Mouse (Mus musculus): ENCODE data around the gene Rnh1.

Rnh1 gene

DNA sequence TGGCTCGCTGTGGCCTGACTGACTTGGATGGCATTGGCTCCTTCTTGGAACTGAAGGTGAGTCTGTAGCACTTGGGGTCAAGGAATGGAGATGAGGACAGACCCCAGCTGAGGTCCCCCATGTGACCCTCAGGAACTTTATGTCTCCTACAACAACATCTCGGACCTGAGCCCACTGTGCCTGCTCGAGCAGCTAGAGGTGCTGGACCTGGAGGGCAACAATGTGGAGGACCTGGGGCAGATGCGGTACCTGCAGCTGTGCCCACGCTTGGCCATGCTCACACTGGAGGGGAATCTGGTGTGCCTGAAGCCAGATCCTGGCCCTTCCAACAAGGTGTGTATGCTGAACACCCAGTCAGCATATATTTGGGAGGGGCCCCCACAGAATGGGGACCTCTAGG, 32.8 kb upstream of the Rnh1 start:
- no peak for DNase-seq (ENCODE audit: low spot score in 2 of 2)

GRCm38 (mm10) chr7:141204546-141204945, 31.9 kb upstream of the Rnh1 start:
- DNase-seq (ENCODE audit: low spot score in 2 of 2), result no peak

DNA sequence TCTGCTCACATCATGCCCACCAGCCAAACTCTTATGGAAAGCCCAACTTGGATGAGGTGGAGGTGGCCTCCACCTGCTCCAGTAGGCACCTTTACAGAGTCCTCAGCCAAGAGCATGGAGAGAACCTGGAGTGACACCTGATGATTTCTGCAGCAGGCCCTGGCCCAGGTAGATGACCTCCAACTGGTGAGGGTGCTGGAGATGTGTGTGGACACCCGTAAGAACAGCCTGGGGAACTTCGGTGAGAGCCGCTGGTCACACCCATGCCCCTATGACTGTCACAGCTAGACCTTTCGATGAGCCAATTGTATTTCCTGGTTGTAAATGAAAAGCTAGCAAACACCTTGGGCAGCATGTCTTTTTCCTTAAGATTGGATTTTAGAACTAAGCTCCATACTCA, 25.5 kb upstream of the Rnh1 start:
- no peak for DNase-seq (ENCODE audit: low spot score in 2 of 2)

DNA sequence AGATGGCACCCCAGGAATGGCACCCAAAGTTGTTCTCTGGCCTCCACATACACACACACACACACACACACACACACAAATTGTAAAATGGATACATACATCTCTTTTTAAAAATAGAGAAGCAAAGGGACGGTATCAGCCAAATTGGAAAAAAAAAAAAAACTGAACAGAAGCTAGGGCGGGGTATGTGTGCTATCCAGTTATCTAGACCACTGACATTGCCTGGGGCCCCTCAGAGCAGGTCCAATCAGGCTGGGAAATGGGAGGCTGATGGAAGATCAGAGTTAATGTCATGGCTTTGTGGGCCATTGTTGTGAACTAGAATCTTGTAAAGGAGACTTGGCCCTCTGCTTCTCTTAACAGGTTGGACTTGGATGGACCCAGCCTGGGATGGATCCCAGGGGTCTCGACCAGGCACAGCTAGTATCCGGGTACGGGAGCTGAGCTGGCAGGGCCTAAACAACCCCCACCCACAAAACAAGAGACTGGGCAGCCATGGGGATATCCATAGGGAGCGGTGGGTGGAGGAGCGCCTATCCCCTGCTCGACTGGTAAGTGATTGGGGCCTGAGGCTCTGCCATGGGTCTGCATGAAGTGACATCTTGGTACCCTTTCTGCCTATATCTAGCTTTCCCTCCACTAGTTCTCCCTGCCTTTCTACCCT, 24.1 kb upstream of the Rnh1 start:
- no peak for DNase-seq (ENCODE audit: low spot score in 2 of 2)

GRCm38 (mm10) chr7:141195754-141196153, 23.1 kb upstream of the Rnh1 start:
- DNase-seq (ENCODE audit: low spot score in 2 of 2), result no peak

GRCm38 (mm10) chr7:141194830-141195229, 22.2 kb upstream of the Rnh1 start:
- DNase-seq (ENCODE audit: low spot score in 2 of 2), result peak; percentile 83 to 84

- no peak for DNase-seq (ENCODE audit: low spot score in 2 of 2)
Observed at GRCm38 (mm10) chr7:141194409-141194808, 21.8 kb upstream of the Rnh1 start.

- peak; percentile 92 to 98 for DNase-seq (ENCODE audit: low spot score in 2 of 2)
Observed at GRCm38 (mm10) chr7:141193948-141194347, 21.3 kb upstream of the Rnh1 start, which contains the start of the genes Hras and Lrrc56. Gene Hras (minus strand): TSS chr7:141194005. Gene Lrrc56 (plus strand): TSS chr7:141194157.

DNA sequence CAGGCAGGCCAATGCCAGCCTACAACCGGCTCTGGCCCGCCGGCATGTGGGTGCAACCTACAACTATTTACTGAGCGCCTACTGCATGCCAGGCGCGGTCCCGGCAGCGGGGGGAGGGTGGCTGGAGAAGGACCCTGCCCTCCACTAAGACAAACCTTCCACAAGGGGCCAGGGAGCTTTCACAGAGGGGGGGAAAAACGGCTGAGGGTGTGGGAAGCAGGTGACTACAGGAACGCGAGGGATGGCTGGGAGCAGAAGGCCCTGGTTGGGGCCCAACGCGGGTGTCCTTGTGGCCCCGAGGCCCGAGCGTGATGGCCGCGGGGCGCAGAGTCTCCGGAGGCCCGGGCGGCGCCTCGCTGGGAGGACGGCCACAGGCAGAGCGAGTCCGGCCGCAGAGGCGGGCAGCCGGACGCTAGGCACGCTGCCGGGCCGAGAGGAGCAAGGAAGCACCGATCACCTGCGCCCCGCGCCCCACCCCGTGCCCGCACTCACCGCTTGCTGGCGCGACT, 20.7 kb upstream of the Rnh1 start:
- DNase-seq (ENCODE audit: low spot score in 2 of 2), result peak in 1 of 2 experiments; percentile 39

DNA sequence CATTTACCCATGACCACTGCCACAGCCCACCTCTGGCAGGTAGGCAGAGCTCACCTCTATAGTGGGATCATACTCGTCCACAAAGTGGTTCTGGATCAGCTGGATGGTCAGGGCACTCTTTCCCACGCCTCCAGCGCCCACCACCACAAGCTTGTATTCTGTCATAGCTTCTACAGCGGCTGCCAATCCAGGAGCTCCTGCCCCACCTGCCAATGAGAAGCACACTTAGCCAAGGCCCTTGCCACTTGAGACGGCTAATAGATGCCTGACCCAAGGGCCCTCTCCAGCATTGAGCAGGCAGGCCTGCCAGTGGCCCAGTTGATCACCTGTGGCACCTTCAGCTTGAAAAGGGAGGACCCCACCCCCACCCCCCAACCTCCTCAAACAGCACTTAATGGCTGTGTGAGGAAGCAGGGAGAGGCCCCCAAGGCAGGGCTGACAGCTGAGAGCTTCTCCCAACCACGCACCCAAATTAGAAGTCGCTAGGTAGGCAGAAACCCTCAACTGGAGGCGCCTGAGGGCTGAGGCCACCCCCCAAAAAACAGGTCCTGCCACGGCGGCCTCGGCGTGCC, 20.2 kb upstream of the Rnh1 start:
- DNase-seq (ENCODE audit: low spot score in 2 of 2), result no peak

DNA sequence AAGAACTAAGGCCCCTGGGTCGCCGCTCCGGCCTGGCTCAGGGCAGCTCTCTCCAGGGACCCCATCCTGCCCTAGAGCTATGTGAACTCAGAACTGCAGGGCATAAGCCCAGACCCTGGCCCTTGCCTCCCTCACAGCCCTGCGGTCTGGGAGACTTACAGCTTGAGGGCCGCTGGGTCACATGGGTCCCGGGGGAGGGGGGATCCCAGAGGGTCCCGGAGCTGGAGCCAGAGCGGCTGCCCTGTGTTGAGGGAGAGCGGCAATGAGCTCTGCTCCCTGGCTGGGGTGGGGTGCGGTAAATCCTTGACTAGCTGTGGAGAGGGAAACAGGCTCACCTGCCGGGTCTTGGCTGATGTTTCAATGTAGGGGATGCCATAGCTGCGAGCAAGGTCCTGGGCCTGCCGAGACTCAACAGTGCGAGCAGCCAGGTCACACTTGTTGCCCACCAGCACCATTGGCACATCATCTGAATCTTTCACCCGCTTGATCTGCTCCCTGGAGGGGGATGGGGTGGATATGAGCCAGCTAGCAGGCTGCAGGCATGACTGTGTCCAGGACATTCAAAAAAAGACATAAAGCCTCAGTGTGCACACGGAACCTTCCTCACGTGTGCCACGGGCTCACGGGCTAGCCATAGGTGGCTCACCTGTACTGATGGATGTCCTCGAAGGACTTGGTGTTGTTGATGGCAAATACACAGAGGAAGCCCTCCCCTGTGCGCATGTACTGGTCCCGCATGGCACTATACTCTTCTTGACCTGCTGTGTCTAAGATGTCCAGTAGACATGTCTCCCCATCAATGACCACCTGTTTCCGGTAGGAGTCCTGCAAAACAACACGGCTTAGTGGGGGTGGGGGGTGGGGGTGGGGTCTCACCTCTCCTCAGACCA, 19.4 kb upstream of the Rnh1 start:
- no peak for DNase-seq (ENCODE audit: low spot score in 2 of 2)

DNA sequence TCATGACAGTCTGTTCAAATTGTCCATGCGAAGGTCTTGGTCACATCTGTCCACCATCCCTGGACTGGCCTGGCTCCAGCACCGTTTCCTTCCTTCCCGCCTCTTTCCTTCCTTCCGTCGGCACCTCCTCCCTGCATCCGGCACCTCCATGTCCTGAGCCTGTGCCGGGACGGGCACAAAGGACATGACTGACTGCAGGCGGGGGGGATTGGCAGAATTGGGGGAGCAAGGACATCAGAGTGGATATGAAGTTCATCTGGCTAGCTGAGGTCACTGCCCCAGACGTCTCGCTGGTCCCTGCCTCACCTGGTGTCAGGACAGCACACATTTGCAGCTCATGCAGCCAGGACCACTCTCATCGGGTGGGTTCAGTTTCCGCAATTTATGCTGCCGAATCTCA, 18.4 kb upstream of the Rnh1 start:
- DNase-seq (ENCODE audit: low spot score in 2 of 2), result no peak

- no peak for DNase-seq (ENCODE audit: low spot score in 2 of 2)
Observed at GRCm38 (mm10) chr7:141190220-141190619, 17.6 kb upstream of the Rnh1 start.

DNA sequence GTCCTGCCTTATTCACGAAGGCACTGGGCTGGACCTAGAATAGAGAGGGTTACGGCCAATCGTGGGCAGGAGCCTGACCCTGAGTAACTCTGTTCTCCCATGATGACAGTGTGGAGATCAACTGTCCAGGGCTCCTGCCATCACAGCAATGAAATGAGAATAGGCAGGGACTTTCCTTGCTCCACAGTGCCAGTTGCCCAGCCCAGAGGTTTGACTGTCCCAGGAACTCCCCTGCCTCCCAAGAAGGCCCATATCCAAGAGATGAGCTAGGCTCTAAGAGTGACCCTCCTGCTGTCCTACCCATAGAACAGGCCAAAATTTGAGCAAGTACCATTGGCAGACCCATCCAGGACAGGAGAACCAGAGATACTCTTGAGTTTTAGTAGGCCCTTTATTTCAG, 16.1 kb upstream of the Rnh1 start:
- no peak for DNase-seq (ENCODE audit: low spot score in 2 of 2)

DNA sequence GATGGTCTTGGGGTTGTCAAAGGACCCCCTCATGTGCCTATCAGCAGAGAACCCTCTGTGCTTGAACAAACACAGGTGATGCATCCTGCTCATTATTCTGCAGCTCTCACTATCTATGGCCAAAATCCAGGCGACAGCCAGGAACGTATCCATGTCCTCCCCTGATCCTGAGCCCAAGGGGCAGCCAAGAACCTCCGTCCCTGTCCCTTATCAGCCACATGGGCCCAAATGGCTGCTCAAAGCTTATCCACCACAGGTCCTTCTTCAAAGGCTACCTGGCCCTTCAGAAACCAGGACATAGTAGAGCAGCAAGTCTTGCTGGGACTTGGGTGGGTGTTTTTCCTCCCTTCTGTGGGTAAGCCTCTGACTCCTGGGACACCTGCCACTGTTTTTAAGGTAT, 15.5 kb upstream of the Rnh1 start:
- no peak for DNase-seq (ENCODE audit: low spot score in 2 of 2)

DNA sequence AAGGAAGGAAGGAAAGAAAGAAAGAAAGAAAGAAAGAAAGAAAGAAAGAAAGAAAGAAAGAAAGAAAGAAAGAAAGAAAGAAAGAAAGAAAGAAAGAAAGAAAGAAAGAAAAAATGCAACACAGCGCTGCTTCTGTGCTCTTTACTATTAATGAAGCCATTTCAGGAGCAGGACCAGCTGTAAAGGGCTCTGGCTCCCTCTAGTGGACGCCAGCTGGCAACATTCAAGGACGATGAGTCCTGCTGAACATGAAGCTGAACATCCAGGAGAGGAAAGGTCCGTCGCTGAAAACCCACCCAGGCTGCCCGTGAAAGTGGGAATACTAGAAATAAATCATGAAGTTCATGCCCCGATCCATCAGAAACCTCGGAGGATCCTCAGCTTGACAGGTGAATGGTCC, 3.5 kb upstream of the Rnh1 start:
- peak; percentile 78 for DNase-seq (ENCODE audit: low spot score in 2 of 2)

DNA sequence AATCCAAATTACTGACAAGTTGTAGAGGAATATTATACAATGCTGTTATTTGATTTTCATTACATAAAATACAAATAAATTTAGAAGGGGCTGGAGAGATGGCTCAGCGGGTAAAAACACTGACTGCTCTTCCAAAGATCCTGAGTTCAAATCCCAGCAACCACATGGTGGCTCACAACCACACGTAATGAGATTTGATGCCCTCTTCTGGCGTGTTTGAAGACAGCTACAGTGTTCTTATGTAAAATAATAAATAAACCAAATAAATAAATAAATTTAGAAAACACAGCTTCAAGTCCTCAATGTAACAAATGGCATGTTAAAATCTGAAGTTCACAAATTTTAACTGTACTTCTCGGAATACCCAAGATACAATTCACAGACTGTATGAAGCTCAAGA, 2.4 kb upstream of the Rnh1 start:
- no peak for DNase-seq (ENCODE audit: low spot score in 2 of 2)

- no peak for DNase-seq (ENCODE audit: low spot score in 2 of 2)
Observed at GRCm38 (mm10) chr7:141173323-141173850, 730 bp upstream of the Rnh1 start.

DNA sequence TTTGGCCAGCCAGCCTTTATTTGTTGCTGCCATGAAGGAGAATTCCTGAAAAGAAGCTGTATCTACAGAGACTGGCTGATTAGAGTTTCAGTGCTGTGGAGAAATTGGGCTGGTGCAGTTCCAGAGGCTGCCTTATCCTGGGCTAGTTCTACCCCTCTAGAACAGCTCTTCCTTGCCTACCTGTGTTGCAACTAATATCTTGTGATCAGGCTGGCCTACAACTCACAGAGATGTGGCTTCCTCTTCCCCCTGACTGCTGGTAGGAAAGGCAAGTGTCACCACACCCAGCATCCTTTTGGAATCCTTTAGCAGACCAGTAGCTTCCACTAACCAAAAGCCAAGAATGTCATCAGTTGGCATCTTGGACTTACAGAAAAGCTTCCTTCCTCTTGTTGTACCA, 2.8 kb downstream of the Rnh1 start:
- no peak for DNase-seq (ENCODE audit: low spot score in 2 of 2)

GRCm38 (mm10) chr7:141169300-141169699, 3.4 kb downstream of the Rnh1 start:
- DNase-seq (ENCODE audit: low spot score in 2 of 2), result no peak

DNA sequence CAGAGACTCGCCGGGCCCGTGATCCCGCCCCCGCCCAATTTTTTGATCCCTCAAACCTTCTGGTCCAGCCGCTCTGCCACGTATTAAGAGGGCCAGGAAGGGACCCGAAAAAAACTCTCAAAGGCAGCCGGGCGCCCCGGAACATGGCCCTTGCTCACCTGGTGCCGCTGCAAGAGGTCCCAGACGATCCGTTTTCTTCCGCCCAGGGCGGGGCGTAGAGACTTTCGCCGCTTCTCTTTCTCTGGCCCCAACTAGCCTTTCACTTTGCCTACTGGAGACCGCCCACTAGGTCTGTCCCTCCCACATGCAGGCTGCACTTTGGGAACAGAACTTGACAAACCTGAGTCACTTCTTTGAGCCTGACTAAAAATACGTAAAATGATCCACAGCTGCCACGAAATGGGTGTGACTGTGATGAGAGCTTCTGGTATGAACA, 4.1 kb downstream of the Rnh1 start:
- DNase-seq (ENCODE audit: low spot score in 2 of 2), result peak in 1 of 2 experiments; percentile 32

GRCm38 (mm10) chr7:141167901-141168517, 4.6 kb downstream of the Rnh1 start:
- DNase-seq (ENCODE audit: low spot score in 2 of 2), result no peak
